Mouse (Mus musculus): Measurements from ENCODE around the gene Asic4.

GRCm38 (mm10) chr1:75511437-75512210 is 61.4 kb downstream of the Asic4 start:
- no peak for TF ChIP-seq CTCF (IDR thresholded peaks at IDR 0.05)
- no peak for TF ChIP-seq EP300 (IDR thresholded peaks at IDR 0.05; ENCODE audit: insufficient read depth, low read depth, low read length)
- TF ChIP-seq POLR2A (IDR thresholded peaks at IDR 0.05; ENCODE audit: insufficient read depth, low read depth, low read length), result no peak

All from heart, adult 2 months (tissue).